Mouse (Mus musculus) megakaryocyte progenitor cell, adult 5-6 weeks (primary cell): Measurements from ENCODE around the gene Whamm. TPM values are rescaled to one million over a fixed set of nuclear protein-coding genes. Genes with fewer than 3 reads are reported as not detected.
A peak's percentile ranks its signal among the peaks of the same experiment; 100 is the strongest.

Source experiments
- ATAC-seq: replicated peaks from 2 replicates; pipeline ENCODE4 v1.8.0; 2016; ENCODE audit warnings: mild to moderate bottlenecking, moderate TSS enrichment, inconsistent platforms; ENCODE audit not compliant: poor library complexity
- total RNA-seq, 2 experiments: library from RNA; stranded (forward) in 1 of 2; stranded (reverse) in 1 of 2; fragments of 157-497, 149-512 nt in 1 of 2; fragments of 200-1000 nt in 1 of 2; gene quantifications; 2 replicates each; pipeline versions ENCODE4 v1.2.3 to v1.2.4; 2015 to 2017

The Whamm gene
- total RNA-seq, 2 experiments from 2014 or later = 12.3 to 18.6 TPM

DNA sequence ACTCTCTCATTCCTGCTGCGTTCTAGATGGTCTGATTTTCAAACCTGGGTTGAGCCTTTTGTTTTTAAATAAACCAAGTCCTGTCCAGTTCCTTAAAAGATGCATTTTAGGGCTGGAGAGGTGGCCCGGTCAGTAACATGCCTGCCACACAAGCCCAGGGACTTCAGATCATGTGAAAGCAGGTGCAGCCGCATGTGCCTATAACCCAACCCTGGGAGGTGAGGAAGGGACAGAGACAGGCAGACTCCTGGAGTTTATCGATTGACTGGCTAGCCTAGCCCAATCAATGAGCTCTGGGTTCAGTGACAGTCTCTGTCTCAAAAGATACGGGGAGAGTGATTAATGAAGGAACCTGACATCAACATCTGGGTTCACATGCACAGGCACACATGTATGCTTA, 9.9 kb upstream of the Whamm start:
- no peak for ATAC-seq

DNA sequence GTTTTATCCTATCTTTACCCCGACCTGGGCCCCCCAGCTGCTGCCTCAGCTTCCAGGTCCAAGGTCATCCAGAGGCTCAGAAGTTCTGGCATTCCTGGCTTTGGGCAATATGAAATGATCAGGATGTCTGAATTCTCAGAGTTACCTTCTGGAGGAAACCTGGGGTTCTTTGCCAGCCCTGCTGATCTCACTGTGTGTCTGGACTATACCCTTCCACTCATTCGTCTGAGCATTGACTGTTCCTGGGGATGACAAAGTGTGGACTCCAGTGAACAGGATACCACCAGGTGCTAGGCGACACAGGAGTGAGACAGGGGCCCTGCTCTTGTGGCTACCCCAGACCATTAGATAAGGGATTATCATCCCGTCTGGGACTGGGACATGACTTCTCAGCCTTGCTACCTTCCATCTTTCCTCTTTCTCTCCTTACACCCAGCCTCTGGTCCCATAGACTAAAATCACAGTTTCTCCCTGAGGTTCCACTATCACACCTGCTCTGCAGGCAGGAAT, 7.5 kb upstream of the Whamm start:
- no peak for ATAC-seq

DNA sequence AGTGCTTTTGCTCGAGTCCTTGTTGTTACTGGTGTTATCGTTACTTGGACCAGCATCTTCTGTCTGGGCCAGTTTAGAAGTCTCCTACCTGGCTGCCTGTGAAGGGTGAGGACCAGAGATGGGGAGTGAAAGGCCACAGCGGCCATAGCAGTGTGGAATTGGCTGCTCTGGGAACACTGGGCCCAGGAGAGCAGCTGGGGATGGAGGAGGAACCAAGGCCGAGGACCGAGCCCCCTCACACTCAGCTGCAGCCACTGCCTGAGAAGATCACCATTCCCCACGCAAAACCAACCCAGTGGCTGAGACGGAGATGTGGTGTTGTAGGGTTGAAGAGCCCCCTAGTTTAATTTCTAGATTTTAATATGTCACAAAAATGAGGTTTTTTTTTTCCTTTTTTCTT, 6.3 kb upstream of the Whamm start:
- no peak for ATAC-seq

DNA sequence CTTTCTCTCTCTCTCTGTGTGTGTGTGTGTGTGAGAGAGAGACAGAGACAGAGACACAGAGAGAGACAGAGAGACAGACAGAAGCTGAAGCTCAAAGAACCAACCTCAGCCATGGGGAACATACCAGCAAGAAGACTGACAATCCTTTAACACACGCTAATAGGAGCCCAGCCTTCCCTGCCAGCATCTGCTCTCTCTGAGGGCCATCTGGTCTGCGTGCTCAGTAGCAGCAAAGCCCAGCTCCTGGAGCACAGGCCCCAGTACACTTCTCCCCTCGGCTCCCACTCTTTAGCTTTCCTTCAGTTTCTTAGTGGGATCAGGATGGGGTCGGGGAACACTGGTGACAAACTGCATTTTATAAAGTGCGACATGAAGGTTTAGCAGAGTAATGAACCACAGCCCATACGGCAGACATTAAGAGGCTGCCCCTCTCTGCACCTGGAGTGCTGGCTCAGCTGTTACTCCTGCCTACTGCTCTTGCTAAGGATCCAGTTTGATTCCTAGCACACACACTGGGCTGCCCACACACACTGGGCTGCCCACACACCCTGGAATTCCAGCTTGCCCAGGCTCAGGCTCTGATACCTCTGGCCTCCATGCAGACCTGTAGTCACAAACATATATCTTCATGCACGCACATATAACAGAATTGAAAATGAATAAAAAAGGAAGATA, 5.5 kb upstream of the Whamm start:
- no peak for ATAC-seq

DNA sequence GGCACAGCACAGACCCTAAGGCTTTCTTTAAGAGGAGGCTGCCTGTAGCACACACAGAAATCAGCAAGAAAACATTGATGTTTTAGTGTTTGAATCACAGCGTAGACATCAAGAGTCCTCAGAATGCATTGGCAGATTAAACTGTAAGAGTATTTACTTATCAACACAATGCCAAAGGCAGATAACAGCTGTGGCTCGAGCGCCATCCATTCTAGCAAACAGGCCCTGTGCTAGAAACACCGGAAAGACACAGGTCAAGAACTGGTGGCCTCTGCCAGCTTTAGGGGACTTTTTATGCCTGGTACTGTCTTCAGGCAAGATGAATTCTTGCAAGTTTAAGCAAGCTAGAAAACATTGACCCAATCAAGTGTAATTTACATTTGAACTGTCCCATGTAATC, 4.7 kb upstream of the Whamm start:
- ATAC-seq = no peak

DNA sequence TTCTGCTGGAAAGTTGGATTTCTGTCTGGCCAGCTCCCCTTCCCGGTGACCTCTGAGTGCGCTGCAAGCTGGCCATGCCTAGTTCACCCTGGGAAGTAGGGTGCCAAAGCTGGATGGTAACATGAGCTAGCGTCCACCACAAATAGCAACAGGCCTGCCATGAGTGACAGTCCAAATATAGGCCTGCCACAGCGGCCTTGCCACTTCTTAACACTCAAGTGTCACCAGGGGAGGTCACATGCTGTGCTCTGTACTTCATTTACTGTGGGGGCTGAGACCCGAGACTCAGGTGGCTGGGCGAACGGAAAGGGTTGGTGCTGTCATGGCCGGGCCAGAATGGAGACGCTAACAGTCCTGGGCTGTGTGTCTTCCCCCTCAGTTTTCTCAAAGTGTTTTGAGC, 4.2 kb upstream of the Whamm start, which contains the start of gene Fsd2:
TSS of gene Fsd2 (minus strand) at position 53 of the 400 bp plus-strand sequence.
- ATAC-seq = no peak

DNA sequence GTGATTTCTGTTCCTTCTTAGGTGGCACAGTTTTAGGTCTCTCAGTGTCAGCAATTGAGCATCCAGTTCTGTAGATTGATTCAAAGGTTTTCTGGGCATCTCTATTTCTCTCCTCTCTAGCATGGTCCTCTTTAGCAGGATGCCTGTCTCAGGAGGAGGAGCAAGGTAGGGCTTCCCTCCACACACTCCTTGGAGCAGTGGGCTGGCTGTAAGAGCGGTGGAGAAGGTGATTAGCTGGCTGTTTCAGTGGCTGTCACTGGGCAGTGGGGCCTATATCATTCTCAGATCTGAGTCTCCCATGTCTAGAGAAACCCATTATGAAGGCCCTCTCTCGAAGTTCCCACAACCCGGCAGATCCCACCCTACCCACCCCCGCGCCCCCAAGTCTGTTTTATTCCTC, 3.7 kb upstream of the Whamm start:
- no peak for ATAC-seq

DNA sequence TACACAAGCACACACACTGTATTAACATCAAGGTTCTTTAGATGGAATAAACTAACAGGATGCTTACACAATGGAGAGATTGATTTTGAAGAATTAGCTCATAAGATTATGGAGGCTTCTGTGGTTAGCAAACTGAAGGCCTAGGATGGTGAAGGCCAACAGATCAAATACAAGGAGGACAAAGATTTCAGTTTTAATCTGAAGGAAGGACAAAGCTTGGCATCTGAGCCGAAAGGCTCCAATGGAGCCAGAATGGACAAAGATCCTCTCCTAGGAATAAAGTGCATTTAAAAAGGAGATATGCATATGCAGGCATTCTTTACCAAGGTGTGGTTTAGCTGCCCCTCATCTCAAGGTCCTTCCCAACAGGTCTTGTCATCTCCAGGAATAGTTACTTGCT, 1.2 kb upstream of the Whamm start:
- no peak for ATAC-seq

DNA sequence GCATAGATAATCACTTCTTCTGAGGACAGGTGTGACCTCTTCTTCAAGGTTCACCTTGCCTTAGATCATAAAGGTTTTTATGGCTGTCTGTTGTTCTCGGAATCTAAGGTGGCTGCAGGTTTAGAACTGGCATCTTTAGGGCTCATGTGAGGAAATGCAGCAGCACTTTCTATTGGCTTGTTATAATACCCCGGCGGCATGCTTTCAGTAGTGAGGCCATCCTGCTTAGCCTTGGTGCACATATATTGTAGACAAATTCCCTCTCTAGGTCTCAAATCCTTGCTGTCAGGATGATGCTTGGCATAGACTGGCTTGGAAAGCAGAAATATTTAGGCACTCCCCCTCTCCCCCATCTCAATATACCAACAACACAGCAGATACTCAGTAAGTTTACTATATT, 795 bp upstream of the Whamm start:
- no peak for ATAC-seq

DNA sequence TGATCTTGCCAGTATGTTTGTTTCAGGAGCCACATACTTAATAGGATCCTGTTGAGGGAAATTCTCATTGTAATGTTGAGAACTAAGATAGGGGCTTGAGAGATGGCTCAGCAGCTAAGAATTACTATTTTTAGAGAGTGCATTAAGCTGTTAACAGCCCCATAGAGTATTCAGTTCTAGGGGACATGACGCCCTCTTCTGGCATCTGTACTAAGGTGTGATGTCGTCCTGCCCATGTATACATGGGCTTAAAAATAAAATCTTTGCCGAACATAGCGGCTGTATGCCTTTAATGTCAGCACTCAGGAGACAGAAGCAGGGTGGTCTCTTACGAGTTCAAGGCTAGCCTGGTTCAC, 336 bp upstream of the Whamm start:
- peak; percentile 18; the same call in 1 of the 2 replicates for ATAC-seq

DNA sequence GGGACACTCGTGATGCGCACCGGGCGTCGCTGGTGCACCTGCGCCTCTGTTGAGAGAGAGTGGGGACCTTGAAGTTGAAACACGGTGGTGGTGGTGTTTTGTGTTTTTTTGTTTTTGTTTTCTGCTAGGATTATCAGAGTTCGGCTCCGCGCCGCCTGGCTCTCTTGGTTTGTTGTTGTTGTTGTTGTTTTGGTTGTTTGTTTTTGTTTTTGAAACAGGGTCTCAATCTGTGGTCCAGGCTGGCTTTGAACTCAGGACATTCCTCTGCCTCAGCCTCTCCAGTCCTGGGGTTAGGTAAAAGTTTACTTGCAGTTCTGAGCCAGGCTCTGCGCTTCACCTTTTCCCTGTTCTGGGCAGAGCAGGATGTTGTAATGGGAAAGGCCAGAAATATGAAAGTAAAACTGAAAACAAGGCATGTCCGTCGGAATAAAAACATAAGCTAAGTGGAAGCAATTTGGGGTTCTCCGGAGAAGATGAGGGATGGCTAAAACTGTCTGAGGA, 925 bp downstream of the Whamm start:
- ATAC-seq = no peak

DNA sequence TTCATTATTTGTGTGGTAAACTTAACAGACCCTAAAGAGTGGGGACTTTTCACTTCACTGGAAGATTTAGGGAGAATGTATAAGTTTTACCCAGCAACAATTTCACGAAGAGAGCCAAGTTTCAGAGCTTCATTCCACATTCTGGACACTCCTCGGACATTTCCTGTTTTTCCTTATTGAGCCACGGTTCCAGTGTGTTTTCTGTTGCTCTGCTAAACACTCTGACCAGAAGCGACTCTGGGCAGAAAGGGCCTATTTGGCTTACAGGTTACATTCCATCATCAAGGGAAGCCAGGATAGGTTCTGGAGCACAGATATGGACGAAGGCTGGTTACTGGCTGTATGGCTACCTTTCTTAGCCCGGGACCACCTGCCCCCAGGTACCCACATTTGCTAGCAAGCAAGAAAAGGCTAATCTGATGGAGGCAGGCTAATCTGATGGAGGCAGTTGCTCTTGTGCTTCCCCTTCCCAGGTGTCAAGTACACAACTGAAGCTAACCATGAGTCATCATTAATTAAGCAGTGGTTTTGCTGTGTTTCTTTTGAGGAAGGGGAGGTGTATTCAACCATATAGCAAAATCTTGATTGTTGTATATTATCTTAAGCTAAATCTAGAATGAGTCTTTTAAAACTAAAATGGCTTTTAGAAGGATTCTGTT, 1.7 kb downstream of the Whamm start:
- ATAC-seq = no peak

DNA sequence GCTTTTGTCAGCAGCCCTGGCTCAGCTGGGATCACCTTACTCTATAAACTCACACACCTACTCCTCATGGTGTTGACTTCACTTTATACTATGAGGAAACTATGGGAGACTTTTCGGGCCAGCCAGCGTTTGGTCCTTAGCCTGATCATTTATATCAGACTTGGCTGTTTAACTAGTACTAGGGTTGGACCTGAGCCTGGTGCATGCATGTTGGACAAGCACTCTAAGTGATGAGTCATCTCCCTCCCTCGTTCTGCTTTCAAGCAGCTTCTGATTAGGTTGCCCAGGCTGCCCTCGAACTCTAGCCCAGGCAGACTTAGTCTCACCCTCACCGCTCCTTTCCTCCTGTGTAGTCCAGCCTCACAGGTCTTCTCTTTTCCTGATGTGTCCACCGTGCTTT, 2.3 kb downstream of the Whamm start:
- peak; percentile 21 for ATAC-seq

DNA sequence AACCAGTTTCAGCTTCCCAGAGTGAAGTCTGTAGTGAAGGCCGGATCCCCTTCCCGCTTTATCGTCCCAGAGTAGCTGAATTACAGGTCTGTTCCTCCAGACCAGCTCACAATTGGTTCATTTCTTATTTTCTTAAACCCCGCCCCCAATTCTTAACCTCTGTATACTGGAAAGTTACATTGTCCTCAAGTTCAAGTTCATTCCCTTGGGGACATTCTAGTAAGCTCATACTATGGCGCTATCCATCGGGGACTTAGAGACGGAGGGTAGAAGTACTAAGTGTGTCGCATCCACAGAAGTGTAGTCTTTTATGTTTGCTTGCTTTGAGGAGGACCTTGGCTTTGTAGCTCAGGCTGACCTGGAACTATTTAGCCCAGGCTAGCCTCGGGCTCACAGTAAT, 2.8 kb downstream of the Whamm start:
- ATAC-seq = no peak

DNA sequence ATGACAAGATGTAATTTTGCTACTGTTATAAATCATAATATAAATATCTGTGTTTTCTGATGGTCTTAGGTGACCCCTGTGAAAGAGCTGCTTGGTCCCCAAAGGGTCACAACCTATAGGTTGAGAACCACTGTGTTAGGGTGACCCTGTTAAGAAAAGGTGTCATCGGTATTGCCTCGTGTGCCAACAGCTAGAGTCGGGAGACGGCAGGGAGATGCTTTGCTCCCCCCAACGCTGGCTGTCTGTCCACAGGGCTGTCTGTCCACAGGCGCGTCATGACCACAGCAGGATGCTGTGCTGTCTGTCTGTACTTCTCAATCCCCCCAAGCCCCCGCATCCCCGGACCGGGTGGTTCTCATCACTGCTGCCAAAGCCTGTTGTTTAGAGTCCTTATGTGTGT, 4.5 kb downstream of the Whamm start:
- ATAC-seq = no peak

DNA sequence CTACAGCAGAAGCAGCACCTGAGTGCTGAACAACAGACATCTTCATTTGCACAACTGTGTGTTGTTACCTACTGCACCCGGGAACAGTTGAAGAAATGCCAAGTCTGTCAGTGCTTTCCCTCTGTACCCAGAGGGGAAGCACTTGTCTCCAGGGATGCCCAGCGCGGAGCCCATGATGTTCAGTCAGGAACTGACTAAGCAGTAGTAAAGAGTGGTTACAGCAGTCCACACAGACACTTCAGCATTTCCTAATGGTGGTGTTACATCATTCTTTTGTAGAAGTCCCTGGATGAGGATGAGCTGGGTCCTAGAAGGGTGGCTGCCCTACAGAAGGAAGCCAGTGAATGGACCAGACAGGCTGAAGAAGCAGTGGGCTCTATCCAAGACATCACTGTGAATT, 6.8 kb downstream of the Whamm start:
- peak; percentile 60 for ATAC-seq

DNA sequence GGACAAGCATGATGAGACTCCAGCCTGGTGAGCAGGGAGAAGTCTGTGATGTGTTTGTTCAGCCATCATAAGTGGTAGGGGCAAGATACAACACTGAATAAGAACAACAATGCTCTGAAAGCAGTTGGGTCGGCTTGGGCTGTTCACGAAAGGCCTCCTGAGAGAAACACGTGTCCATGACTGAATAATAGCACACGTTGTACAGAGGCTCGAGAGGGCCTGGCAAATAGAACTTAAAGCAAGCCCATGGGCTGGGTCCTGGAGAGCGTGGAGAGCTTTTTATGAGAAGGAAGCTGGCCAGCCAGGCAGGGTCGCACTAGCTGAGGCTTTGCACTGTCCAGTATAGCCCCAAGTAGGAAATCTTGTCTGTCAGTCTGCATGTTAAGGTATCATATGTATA, 7.3 kb downstream of the Whamm start:
- no peak for ATAC-seq

DNA sequence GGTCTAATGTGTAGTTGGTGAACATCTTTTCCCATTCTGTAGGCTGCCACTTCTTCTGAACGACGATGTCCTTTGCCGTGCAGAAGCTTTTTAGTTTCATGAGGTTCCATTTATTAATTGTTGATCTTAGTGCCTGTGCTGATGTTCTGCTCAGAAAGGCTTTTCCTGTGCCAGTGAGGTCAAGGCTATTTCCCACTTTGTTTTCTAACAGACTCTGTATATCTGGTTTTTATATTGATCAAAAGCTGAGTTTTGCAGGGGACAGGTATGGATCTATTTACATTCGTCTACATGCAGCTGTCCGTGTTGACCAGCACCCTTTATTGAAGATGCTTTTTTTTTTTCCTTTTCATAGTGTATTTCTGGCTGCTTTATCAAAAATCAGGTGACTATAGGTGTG, 8.2 kb downstream of the Whamm start:
- ATAC-seq = no peak

DNA sequence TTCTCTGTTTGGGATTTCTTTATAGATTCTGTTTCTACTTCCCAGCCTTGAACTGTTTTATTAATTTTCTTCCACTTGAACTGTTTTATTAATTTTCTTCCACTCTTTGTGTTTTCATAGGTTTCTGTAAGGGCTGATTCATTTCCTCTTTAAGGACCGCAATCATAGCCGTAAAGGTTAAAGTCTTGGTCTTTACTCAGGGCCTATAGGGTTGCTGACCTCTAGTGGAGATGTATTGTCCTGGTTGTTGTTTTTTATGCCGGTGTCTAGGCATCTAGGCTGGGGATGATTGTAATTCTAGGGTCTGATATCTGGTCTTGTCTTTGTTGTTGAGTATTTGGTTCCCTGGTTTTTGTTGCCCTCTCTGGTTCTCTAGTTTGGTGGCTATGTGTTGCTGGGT, 12.4 kb downstream of the Whamm start:
- ATAC-seq = no peak

DNA sequence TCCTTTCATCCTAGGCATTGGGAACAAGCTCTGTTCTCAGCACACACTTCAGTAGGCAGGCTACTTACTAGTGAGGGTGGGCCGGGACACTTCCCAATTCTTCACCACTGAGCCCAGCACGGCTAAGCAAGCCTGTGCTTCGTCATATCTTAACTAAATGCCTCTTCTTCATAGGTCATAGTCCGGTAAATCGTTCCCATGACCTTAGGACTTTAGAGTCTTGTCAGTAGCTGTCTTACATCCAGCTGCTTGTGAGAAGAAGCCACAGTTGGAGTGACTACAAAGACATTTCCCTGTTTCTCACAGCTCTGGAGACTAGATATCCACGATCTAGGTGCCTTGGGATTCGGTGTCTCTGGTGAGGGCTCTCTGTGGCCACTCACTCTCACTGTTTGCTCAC, 14.3 kb downstream of the Whamm start:
- ATAC-seq = no peak

DNA sequence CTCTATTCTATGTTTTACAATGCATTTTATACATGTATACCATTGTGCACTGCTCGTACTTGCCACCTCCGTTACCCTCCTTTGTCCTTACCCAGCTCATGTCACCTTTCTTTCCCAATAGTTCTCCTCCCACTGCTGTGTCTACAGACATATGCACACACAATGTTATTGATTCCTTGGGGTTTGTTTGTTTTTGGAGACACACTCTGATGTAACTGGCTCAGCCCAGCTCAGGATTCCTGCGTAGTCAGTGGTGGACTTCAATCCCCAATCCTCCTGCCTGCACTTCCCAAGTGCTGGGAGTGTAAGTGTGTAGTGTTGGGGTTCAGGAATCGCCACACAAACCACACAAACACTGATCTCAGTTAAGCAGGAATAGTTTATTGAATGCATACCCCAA, 16.2 kb downstream of the Whamm start:
- ATAC-seq = no peak

DNA sequence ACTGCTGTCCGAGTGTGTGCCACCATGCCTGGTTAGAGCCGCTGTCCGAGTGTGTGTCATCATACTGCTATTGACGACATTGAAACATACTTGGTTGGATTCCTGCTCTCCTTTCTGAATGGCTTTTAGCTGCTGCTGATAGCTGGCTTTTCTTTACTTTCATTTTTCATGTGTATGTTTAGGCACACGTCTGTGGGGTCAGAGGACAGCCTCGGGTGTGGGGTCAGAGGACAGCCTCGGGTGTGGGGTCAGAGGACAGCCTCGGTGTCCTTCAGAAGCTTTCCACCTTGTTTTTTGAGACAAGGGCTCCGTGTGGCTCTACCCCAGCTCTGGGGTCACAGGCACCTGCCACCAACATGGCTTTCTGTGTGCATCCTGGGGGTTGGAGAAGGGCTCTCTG, 21.6 kb downstream of the Whamm start:
- no peak for ATAC-seq

DNA sequence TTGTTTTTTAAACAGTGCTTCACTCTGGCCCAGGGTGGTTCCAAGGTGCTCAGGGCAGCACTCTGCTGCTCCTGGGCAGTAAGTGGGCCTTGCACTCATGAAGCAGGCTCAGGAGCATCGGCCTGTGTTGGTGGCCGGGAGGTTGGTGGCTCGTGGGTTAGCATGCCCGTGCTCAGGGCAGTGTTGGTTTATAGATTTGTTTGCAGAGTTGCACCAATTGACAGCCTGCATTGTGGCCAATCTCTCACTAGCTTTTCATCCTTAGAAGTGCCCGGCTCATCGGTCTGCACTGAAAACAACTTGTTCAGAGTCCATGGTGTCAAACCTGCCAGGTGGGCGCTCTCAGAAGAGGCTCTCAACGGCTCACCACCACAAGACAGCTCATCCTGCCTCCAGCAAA, 22.3 kb downstream of the Whamm start:
- ATAC-seq = no peak
